ENCODE assay signal across 8 mouse cellular contexts in the genomic region with DNA sequence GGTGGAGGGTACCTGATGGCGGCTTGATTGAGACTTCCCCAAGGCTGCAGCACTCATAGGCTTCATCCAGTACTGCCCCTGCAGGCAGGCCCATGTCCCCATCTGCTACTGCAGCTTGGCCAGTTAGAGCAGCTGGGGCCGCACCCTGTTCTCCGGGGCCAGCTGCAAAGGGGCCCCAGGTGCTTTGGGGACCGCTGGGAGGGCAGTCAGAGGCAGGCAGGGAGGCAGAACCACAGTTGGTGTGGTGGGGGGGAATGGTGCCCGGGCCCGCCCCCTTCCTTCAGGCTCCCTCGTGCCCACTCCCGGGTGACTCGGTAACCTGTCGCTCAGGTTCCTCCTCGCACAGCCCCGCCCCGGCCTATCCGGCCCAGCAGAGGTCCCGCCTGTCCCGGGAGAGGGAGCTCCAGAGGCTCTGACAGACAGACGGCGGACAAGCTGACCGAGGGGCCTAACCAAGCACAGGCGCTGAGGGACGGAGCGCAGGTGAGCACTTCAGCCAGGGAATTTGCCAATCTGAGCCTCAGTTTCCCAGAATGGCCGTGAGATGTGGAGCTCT. TPM values are rescaled to one million over a fixed set of nuclear protein-coding genes. Genes with fewer than 3 reads are reported as not detected.
DNase-seq lines count a peak whose midpoint lies in the region; ATAC-seq lines count a peak whose summit lies in the region.

A gene (plus strand): TSS at position 305 of the 556 bp plus-strand sequence.

- DNase-seq in adrenal gland, postnatal 10 days = peak; percentile 50
- DNase-seq in adrenal gland, adult 8-10 months = no peak
- peak; percentile 41 for DNase-seq in embryo, embryonic 11 days
- peak; percentile 17 for DNase-seq in hindbrain, embryonic 10.5 days (ENCODE audit: low spot score)
- DNase-seq in thymus, postnatal 36 days = peak; percentile 24 to 41
- DNase-seq in layer of hippocampus, postnatal 36 days = no peak

- ATAC-seq in limb, embryonic 12.5 days (ENCODE audit: insufficient number of reproducible peaks, insufficient read depth, low FRiP score, low TSS enrichment, low read depth) = peak; percentile 47; the same call in 1 of the 2 replicates
- ATAC-seq in midbrain, embryonic 12.5 days (ENCODE audit: low FRiP score, low read depth) = peak; percentile 47; the same call in 1 of the 2 replicates

- peak within 1 kb of the TSS; percentile 62 for H3K4me2 ChIP-seq in limb, embryonic 12.5 days
- H3K4me2 ChIP-seq in midbrain, embryonic 12.5 days (replicated peaks) = peak within 1 kb of the TSS; percentile 40

- peaks cover 26% of the 10 kb centered on the region for H3K36me3 ChIP-seq in hindbrain, embryonic 10.5 days
- peaks cover 23% of the 10 kb centered on the region for H3K36me3 ChIP-seq in limb, embryonic 12.5 days
- peaks cover 23% of the 10 kb centered on the region; the same call in 1 of the 2 replicates for H3K36me3 ChIP-seq in midbrain, embryonic 12.5 days

- H3K27ac ChIP-seq in hindbrain, embryonic 10.5 days = peak within 1 kb of the TSS; percentile 64
- 0 out of 2 replicates have a peak within 1 kb of the TSS, but pooled peaks have one; percentile 4 for H3K27ac ChIP-seq in limb, embryonic 12.5 days
- H3K27ac ChIP-seq in midbrain, embryonic 12.5 days (replicated peaks) = no peak within 1 kb of the TSS

- H3K9ac ChIP-seq in limb, embryonic 12.5 days (replicated peaks) = peak within 1 kb of the TSS; percentile 53
- peak within 1 kb of the TSS; percentile 37; the same call in 1 of the 2 replicates for H3K9ac ChIP-seq in midbrain, embryonic 12.5 days (replicated peaks)

- no peaks in the 10 kb centered on the region for H3K9me3 ChIP-seq in hindbrain, embryonic 10.5 days
- no peaks in the 10 kb centered on the region for H3K9me3 ChIP-seq in limb, embryonic 12.5 days
- no peaks in the 10 kb centered on the region for H3K9me3 ChIP-seq in midbrain, embryonic 12.5 days

- H3K27me3 ChIP-seq in hindbrain, embryonic 10.5 days (ENCODE audit: insufficient read depth, poor library complexity, severe bottlenecking) = peaks cover 45% of the 10 kb centered on the region
- peaks cover 25% of the 10 kb centered on the region for H3K27me3 ChIP-seq in limb, embryonic 12.5 days
- H3K27me3 ChIP-seq in midbrain, embryonic 12.5 days = peaks cover 34% of the 10 kb centered on the region

- 5% methylated on average over 23 of the region's 23 CpGs for whole genome bisulfite sequencing in hindbrain, embryonic 10.5 days
- WGBS in limb, embryonic 12.5 days = 3% methylated on average over 23 of the region's 23 CpGs
- 4% methylated on average over 23 of the region's 23 CpGs for WGBS in midbrain, embryonic 12.5 days

- H3K4me3 ChIP-seq in hindbrain, embryonic 10.5 days = peak within 1 kb of the TSS; percentile 40
- H3K4me3 ChIP-seq in limb, embryonic 12.5 days (replicated peaks) = peak within 1 kb of the TSS; percentile 30
- H3K4me3 ChIP-seq in midbrain, embryonic 12.5 days = peak within 1 kb of the TSS; percentile 19; the same call in 1 of the 2 replicates

- peaks cover 32% of the 10 kb centered on the region for H3K4me1 ChIP-seq in hindbrain, embryonic 10.5 days (replicated peaks)
- peaks cover 16% of the 10 kb centered on the region for H3K4me1 ChIP-seq in limb, embryonic 12.5 days (replicated peaks)
- H3K4me1 ChIP-seq in midbrain, embryonic 12.5 days = peaks cover 7% of the 10 kb centered on the region

RNA-seq across cellular contexts. Expression of the gene that starts here (rescaled TPM):
- total RNA-seq in adrenal gland, postnatal 10 days (2021) = 1 to 10 TPM; 4.6 to 7.1 TPM
- 1 to 10 TPM; 2.0 to 2.9 (median 2.3) TPM for total RNA-seq in adrenal gland, adult 8-10 months (2022)
- polyA plus RNA-seq in hindbrain, embryonic 10.5 days (2016; fragmentation: Nextera tagmentation; extraction: Ambion mirVana) = 6.7 and 6.8 TPM in 2 replicates
- 5.1 and 6.3 TPM in 2 replicates for polyA plus RNA-seq in limb, embryonic 12.5 days (2016; fragmentation: Nextera tagmentation; extraction: Ambion mirVana)
- 0.86 and 1.4 TPM in 2 replicates for polyA plus RNA-seq in midbrain, embryonic 12.5 days (2016; fragmentation: Nextera tagmentation; extraction: Ambion mirVana)
- total RNA-seq in layer of hippocampus, postnatal 36 days (2021) = 1 to 10 TPM; 4.6 to 5.8 TPM

Comparison
In these comparisons a context has a peak if more than half of its experiments do, and no peak if none do; other contexts are left out.
1. DNase-seq: peak in adrenal gland, postnatal 10 days (single experiment), embryo, embryonic 11 days (single experiment), hindbrain, embryonic 10.5 days (single experiment) and thymus, postnatal 36 days (2 of 2); none in adrenal gland, adult 8-10 months (single experiment) and layer of hippocampus, postnatal 36 days (0 of 2).
2. Peak in every context shown above with its lines, with median percentiles within 50 percentile points of each other: H3K4me3 ChIP-seq.